Mouse (Mus musculus) layer of hippocampus, postnatal 10 days (tissue): Measurements from ENCODE around the gene Gm12794. TPM values are rescaled to one million over a fixed set of nuclear protein-coding genes. Genes with fewer than 3 reads are reported as not detected.
"Not testable (repeated sequence)": the region's sequence is repeated elsewhere in the genome, so short reads cannot be mapped to it uniquely, and the experiment has no call there.

Experiments
- DNase-seq, 2 experiments: peaks; one replicate each; pipeline ENCODE4 v3.0.0; 2021; ENCODE audit warnings: low spot score in 2 of 2
- long read RNA-seq: library from polyadenylated mRNA; stranded (forward); transcript quantifications from one replicate; pipeline ENCODE4 v2.0.0, GENCODE M21; 2023
- total RNA-seq, 2 experiments: library from RNA; stranded (reverse); gene quantifications; 2 replicates each; pipeline ENCODE4 v1.2.3; 2021

Gene Gm12794
- total RNA-seq, result not detected
- long read RNA-seq, result 0 reads

- not testable (repeated sequence) for DNase-seq
Observed at GRCm38 (mm10) chr4:101940107-101940506, at the start of gene Gm12794. Gene Gm12794, plus strand, starts transcription at chr4:101940407.

GRCm38 (mm10) chr4:101893656-101894420 lies 46.4 kb upstream of the Gm12794 start, which contains the start of gene C130073F10Rik:
Gene C130073F10Rik, minus strand, starts transcription at chr4:101893789.
- DNase-seq, result no peak

- DNase-seq, result not testable (repeated sequence)
Observed at GRCm38 (mm10) chr4:101908821-101909220, 31.4 kb upstream of the Gm12794 start, which contains the start of gene Gm12800. Gene Gm12800, plus strand, starts transcription at chr4:101909121.

- not testable (repeated sequence) for DNase-seq
Observed at GRCm38 (mm10) chr4:101980949-101981348, 40.7 kb downstream of the Gm12794 start, which contains the start of gene Gm12790. Gene Gm12790, minus strand, starts transcription at chr4:101981049.

GRCm38 (mm10) chr4:101985678-101986077 lies 45.5 kb downstream of the Gm12794 start:
- no peak for DNase-seq

- not testable (repeated sequence) for DNase-seq
Observed at GRCm38 (mm10) chr4:101986326-101986725, 46.1 kb downstream of the Gm12794 start, which contains the start of gene Gm12789. Gene Gm12789, plus strand, starts transcription at chr4:101986626.

Other genes starting within 250 kb of the Gm12794 start
- gene Lepr, start 223.0 kb upstream of the Gm12794 start, total RNA-seq, result 1 to 10 TPM; 3.7 to 5.6 TPM
- not detected for gene B020004J07Rik, start 96.4 kb upstream of the Gm12794 start, total RNA-seq
- gene C130073F10Rik, start 46.6 kb upstream of the Gm12794 start, total RNA-seq, result not detected
- gene Gm12800, start 31.3 kb upstream of the Gm12794 start, total RNA-seq, result not detected
- gene Gm12790, start 40.6 kb downstream of the Gm12794 start, total RNA-seq, result not detected
- gene Gm12789, start 46.2 kb downstream of the Gm12794 start, total RNA-seq, result not detected
- gene Pde4b, start 147.1 kb downstream of the Gm12794 start, total RNA-seq, result 10 to 100 TPM; 60.0 to 67.1 TPM